Mouse (Mus musculus) cerebellum, adult 8-10 months (tissue): ENCODE measurements around the gene Slc4a1.
"Not testable (repeated sequence)": the region's sequence is repeated elsewhere in the genome, so short reads cannot be mapped to it uniquely, and the experiment has no call there.

Experiments used
- DNase-seq: peaks from one replicate; pipeline ENCODE4 v3.0.0; 2022

Slc4a1 gene

GRCm38 (mm10) chr11:102398007-102398825 is 32.2 kb upstream of the Slc4a1 start:
- DNase-seq: peak; percentile 68

GRCm38 (mm10) chr11:102396671-102397141 is 30.7 kb upstream of the Slc4a1 start:
- DNase-seq: no peak

GRCm38 (mm10) chr11:102396263-102396662 is 30.3 kb upstream of the Slc4a1 start:
- DNase-seq: no peak

- no peak for DNase-seq
Observed at GRCm38 (mm10) chr11:102395250-102395649, 29.2 kb upstream of the Slc4a1 start.

DNA sequence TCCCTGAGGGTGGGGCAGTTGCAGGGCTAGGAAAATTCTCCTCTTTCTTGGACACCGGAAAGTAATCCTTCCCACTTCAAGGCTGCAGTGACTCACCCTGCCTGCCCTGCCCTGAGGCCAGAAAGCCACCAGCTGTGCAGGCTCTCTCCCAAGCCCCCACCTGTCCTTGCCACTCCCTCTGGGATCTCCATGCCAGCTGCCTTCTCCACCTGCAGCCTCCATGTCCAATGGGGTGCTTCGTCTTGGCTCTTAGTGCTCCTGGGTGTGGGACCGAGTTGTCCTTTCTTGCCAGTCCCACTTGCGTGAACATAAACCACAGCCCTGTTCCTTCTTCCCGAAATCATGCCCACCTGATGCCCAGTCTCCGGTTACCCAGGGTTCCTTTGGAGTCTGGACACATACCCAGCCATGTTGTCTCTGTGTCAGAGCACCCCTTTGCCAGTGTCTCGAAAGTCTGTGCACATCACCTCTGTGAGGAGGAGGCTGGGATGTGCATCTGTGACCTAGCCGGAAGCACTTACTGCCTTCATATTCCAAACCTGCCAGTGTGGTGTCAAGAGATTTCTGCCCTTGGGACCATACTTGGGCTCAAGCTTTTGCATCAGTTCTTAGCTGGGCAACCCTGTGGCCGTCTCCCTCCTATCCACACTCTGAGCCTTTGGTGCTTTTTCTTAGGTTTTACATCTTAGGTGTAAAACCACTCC is 28.6 kb upstream of the Slc4a1 start:
- peak; percentile 64 for DNase-seq

DNA sequence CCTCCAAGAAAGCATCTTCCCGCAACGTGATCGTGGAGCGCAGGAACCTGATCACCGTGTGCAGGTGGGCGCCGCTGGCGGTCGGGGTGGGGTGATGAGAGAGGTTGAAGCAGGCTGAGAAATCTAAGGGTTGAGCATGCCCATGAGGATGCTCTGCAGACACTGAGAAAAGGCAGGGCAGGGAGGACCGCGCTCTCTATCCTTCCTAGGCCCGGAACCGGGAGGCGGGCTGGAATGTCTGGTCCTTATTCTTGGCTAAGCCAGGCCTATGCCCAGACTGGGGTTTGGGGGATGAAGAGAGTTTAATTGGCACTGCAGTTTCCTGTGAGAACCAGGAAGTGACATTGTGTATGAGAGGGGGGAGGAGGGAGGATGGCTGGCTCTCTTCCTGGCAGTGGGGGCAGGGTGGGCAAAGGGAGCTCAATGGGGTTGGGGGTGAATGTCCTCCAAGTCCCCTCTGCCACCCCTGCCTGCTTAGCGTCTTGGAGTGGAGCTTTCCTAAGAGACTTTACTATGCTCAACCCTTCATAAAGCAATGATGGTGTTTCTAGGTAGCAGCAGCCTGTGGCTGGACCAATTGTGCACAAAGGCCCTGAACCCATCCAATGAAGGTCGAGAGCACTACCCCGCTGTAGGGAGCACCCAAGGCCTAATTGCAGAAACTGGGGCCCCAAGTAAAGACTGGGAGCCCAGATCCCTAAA is 27.9 kb upstream of the Slc4a1 start:
- peak; percentile 62 for DNase-seq

- peak; percentile 97 for DNase-seq
Observed at GRCm38 (mm10) chr11:102393238-102393634, 27.2 kb upstream of the Slc4a1 start, which contains the start of gene Rundc3a. Rundc3a (plus strand) TSS chr11:102393403.

- no peak for DNase-seq
Observed at GRCm38 (mm10) chr11:102392441-102393237, 26.6 kb upstream of the Slc4a1 start.

DNA sequence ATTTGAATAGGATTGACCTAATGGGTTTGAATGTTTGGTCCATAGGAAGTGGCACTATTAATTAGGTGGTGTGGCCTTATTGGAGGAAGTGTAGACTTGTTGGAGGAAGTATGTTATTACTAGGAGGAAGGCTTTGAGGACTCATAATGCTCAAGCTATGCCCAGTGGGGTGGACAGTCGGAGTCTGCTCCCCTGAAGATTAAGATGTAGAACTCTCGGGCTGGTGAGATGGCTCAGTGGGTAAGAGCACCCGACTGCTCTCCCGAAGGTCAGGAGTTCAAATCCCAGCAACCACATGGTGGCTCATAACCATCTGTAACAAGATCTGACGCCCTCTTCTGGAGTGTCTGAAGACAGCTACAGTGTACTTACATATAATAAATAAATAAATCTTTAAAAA is 23.4 kb upstream of the Slc4a1 start:
- DNase-seq: not testable (repeated sequence)

GRCm38 (mm10) chr11:102386121-102386520 is 20.1 kb upstream of the Slc4a1 start:
- DNase-seq: no peak

- DNase-seq: no peak
Observed at GRCm38 (mm10) chr11:102385075-102385474, 19.1 kb upstream of the Slc4a1 start.

- no peak for DNase-seq
Observed at GRCm38 (mm10) chr11:102384418-102384817, 18.4 kb upstream of the Slc4a1 start.

DNA sequence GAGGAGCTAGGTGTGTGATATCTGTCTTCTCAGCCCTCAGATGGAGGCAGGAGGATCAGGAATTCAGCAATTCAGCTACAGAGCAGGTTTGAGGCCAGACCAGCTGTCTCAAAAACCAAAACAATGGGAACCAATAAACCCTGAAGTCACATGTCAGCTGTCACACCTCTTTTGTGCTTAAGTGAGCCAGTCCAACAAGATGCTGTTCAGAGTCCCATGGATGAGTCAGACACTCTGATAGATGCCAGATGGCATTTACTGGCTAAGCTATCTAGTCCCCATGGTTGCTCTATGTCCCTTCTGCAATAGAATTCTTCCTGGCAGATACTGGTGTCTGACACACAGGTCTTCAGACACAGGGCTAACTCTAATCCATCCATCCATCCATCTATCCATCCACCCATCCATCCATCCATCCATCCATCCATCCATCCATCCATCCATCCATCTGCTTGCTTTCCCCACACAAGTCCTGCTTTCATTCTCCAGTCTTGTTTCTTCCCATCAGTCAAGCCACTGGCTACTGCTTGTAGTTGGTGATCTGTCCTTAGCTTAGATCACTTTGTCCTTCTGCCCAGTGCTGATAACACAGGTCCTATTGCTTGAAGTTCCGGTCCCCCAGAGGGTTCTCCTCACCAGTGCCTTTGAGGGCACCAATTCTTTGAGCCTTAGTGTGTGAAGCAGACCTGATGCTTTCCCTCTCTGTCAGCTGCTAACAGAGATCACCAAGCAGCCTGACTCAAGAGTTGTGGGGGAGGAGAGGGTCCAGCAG is 17.5 kb upstream of the Slc4a1 start:
- DNase-seq: no peak

DNA sequence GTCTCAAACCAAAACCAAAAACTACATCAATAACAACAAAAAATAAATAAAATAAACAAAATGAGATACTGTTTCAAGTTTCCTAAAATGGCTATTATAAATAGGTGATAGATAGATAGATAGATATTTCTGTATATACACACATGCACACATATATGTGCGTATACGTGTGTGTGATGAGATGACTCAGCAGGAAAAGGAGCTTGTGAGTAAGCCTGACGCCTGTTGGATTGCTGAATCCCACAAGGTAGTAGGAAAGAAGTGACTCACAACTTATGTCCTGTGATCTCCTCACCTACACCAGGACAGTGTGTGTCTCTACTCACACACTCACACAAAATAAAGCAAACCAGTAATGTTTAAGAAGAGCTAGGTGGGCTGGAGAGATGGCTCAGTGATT is 16.8 kb upstream of the Slc4a1 start:
- no peak for DNase-seq

DNA sequence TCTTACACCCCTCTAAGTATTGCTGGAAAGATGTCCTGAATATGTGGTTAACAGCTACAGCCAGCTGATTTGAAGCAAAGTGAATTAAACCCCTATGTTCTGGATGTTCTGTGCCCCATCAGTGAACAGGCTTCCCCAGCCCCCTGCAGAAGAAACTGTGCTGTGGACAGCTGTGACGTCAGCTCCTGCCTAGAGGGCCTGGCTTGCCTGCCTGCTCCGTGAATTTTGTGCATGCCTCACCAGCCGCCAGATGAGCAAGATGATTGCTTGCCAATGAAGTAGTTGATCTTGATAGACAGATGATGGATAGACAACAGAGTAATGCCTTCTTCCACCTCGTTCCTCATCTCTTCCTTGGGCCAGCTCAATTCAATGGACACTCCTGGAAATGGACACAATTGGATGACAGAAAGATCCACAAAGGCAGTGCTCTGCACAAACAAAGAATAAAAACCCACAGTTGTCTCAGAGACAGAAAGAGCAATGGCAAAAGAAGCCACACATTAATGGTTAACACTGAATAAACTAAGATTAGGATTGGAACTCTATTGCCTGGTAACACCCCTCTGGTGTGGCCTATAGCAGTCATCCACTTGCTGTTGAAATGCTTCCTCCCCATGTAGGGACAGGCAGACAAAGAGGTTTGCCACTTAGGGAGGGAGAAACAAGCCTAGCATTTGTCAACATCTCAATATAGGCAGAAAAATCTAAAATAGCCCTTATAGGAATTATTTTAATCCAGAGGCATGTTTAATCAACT is 15.5 kb upstream of the Slc4a1 start:
- DNase-seq: no peak

DNA sequence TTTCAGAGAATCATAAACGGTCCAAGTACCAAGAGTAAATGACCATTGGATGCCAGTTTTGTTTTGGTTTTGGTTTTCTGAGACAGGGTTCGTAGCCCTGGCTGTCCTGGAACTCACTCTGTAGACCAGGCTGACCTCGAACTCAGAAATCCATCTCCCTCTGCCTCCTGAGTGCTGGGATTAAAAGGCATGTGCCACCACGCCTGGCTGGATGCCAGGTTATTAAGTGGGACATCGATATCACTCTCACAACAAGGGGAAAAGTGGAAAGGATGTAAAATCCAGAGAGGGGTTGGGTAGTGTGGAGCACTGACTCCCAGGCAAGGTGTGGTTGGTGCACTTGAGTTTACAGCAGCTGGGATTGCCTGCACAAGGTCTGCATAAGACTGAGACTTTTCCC is 14.1 kb upstream of the Slc4a1 start:
- DNase-seq: no peak

DNA sequence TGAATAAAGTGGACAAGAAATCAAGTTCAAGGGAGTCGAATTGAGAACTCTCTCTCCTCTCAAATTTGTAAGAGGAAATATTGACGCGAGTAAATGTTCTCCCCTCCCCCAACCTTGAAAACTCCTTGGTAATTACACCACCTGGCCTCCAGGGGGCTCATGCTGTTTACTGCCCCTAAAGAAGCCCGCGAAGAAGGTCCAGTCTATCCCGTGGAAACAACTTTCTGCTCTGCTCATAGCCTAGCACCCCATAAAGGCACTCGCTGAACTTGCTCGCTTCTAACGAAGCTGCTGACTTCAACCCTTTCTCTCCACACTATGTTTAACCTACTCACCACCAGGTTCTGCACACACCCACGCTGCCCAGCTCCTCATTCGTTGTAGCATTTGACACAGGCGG is 11.2 kb upstream of the Slc4a1 start:
- no peak for DNase-seq

DNA sequence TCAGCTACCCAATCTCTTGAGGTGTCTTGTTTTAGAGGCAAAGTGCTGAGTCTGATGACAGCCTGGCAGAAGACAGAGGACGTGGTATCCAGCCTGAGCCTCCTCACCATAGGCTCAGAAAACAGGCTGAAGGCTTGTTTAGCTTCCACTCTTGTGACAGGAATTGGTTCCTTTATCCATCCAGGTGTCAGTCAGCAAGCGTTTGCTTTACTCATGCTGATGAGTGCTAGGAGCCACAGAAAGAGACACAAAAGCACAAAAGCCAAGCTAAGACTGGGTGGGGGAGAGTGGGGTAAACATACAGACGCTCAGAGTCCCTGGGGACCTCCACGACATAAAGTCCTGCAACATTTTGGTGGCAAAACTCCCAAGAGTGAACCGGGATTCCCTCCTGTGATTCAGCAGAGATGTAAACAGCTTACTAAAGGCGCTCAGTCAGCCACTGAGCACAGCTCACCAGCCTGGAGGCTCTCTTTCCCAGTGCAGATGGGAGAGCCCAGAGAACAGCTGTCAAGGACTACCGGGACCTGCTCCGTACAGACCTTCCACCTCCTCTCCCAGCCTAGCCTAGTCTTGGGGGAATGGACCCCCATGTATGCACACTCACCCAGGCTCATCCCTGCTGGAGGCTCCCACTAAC is 10.3 kb upstream of the Slc4a1 start:
- no peak for DNase-seq

GRCm38 (mm10) chr11:102375196-102376173 is 9.5 kb upstream of the Slc4a1 start:
- DNase-seq: peak; percentile 72
